Mouse (Mus musculus) erythroblast, embryonic 14.5 days (primary cell): Measurements from ENCODE around the gene Cadps2.

Source experiments
- GATA1 ChIP-seq: IDR thresholded peaks from 2 replicates; pipeline ENCODE4 v1.6.1; 2012; ENCODE audit warnings: low read length, inconsistent platforms, mixed read lengths
- TAL1 ChIP-seq: IDR thresholded peaks from 3 replicates; pipeline ENCODE4 v1.6.1; 2012; ENCODE audit warnings: low read length, inconsistent platforms, mixed read lengths

DNA sequence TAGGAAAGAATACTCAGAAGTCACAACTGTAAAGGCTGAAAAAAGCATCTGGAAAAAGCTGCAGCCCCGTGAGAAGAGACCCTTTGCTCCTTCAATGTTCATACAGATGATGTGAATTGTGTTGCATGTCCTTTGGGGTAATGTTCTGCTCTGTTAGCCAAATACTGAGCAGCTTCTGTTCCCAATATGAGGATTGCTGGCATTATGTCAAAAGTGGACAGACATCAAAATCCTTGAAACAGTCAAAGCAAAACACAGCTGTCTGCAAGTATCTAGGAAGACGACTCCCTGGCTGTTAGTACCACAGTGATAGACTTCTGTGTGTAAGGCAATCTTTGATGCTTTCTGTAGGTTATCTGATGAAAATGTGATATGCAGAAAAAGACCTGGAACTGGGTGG lies 367.4 kb downstream of the Cadps2 start:
- TF ChIP-seq GATA1 (no peak), TAL1 (no peak)
